Mouse (Mus musculus) CH12.LX (cell line): ENCODE measurements around the gene Sergef. TPM values are rescaled to one million over a fixed set of nuclear protein-coding genes. Genes with fewer than 3 reads are reported as not detected.

Experiments
- DNase-seq: peaks from one replicate; pipeline ENCODE4 v3.0.0-alpha.2; 2013; ENCODE audit errors: extremely low read depth
- H3K27ac ChIP-seq: 2 replicates; pipeline ENCODE4 v1.5.1; 2012; ENCODE audit warnings: low read depth, mild to moderate bottlenecking, control low read depth, moderate library complexity; ENCODE audit not compliant: insufficient read depth
- H3K27me3 ChIP-seq: replicated peaks from 2 replicates; pipeline ENCODE3; 2012; ENCODE audit warnings: inconsistent platforms
- H3K36me3 ChIP-seq, 2 experiments: replicated peaks in 1 of 2; 2 replicates each; pipeline versions ENCODE3 to v1.6.1; 2012; ENCODE audit warnings: inconsistent platforms in 1 of 2, low read length in 1 of 2, mild to moderate bottlenecking in 1 of 2, mixed read lengths in 1 of 2, moderate library complexity in 1 of 2; ENCODE audit not compliant: control insufficient read depth in 1 of 2, insufficient read depth in 1 of 2
- H3K4me1 ChIP-seq, 2 experiments: 2 replicates each; pipeline ENCODE4 v1.6.1; 2012; ENCODE audit warnings: inconsistent platforms in 1 of 2, moderate library complexity in 1 of 2; ENCODE audit not compliant: insufficient read depth in 2 of 2, control insufficient read depth in 1 of 2
- H3K4me2 ChIP-seq: 2 replicates; pipeline ENCODE4 v1.6.1; 2012; ENCODE audit warnings: low read depth, mild to moderate bottlenecking, control low read depth; ENCODE audit not compliant: poor library complexity, insufficient read depth, severe bottlenecking
- H3K4me3 ChIP-seq, 3 experiments: fragments of 150-350 bp in 1 of 3; sonication (generic) in 1 of 3; replicated peaks in 1 of 3; 2 replicates each; pipeline versions ENCODE3 to v1.5.1; 2011 to 2012; ENCODE audit warnings: low read depth in 2 of 3, low read length in 2 of 3, mild to moderate bottlenecking in 2 of 3, moderate library complexity in 2 of 3, control low read depth in 1 of 3, improper control_type of control experiment in 1 of 3, inconsistent platforms in 1 of 3, mixed read lengths in 1 of 3; ENCODE audit not compliant: poor library complexity in 1 of 3
- H3K79me2 ChIP-seq: replicated peaks from 2 replicates; pipeline ENCODE4 v1.6.1; 2012; ENCODE audit warnings: mild to moderate bottlenecking, moderate library complexity; ENCODE audit not compliant: control insufficient read depth, poor library complexity, insufficient read depth, severe bottlenecking; ENCODE audit errors: extremely low read depth
- H3K9ac ChIP-seq: 2 replicates; pipeline ENCODE4 v1.6.1; 2012; ENCODE audit warnings: low read depth, mild to moderate bottlenecking, control low read depth, moderate library complexity; ENCODE audit not compliant: insufficient read depth
- H3K9me3 ChIP-seq: replicated peaks from 2 replicates; pipeline ENCODE3; 2012; ENCODE audit warnings: low read length, inconsistent platforms, mixed read lengths
- CHD1 ChIP-seq: IDR thresholded peaks from 2 replicates; pipeline ENCODE4 v1.6.1; 2012; ENCODE audit warnings: low read depth, low read length, improper control_type of control experiment, inconsistent platforms
- CHD2 ChIP-seq: IDR thresholded peaks from 2 replicates; pipeline ENCODE4 v1.6.1; 2011; ENCODE audit warnings: low read length, improper control_type of control experiment
- CTCF ChIP-seq, 2 experiments: IDR thresholded peaks in 1 of 2; conservative IDR thresholded peaks in 1 of 2; 2 replicates each; pipeline ENCODE4 v1.5.1; 2011 to 2012; ENCODE audit warnings: low read depth in 2 of 2, low read length in 2 of 2, improper control_type of control experiment in 1 of 2, inconsistent platforms in 1 of 2, mild to moderate bottlenecking in 1 of 2, moderate library complexity in 1 of 2
- ETS1 ChIP-seq: conservative IDR thresholded peaks from 2 replicates; pipeline ENCODE4 v1.6.1; 2012; ENCODE audit warnings: low read depth, mild to moderate bottlenecking, inconsistent platforms, low read length, improper control_type of control experiment, moderate library complexity
- GABPA ChIP-seq: IDR thresholded peaks from 2 replicates; pipeline ENCODE4 v1.6.1; 2012; ENCODE audit warnings: low read depth, low read length, improper control_type of control experiment, inconsistent platforms; ENCODE audit not compliant: insufficient replicate concordance
- HCFC1 ChIP-seq: IDR thresholded peaks from 2 replicates; pipeline ENCODE4 v1.6.1; 2012; ENCODE audit warnings: low read depth, mild to moderate bottlenecking, inconsistent platforms, low read length, improper control_type of control experiment
- JUN ChIP-seq: IDR thresholded peaks from 2 replicates; pipeline ENCODE4 v1.6.1; 2011; ENCODE audit warnings: low read depth, mild to moderate bottlenecking, low read length, improper control_type of control experiment, moderate library complexity; ENCODE audit not compliant: insufficient read depth
- JUND ChIP-seq: conservative IDR thresholded peaks from 2 replicates; pipeline ENCODE4 v1.6.1; 2011; ENCODE audit warnings: low read depth, low read length, improper control_type of control experiment
- KAT2A ChIP-seq: IDR thresholded peaks from 2 replicates; pipeline ENCODE4 v1.6.1; 2012; ENCODE audit warnings: low read length, improper control_type of control experiment, inconsistent platforms; ENCODE audit not compliant: insufficient replicate concordance
- MAFK ChIP-seq: IDR thresholded peaks from 2 replicates; pipeline ENCODE4 v1.6.1; 2011; ENCODE audit warnings: low read length, improper control_type of control experiment; ENCODE audit not compliant: insufficient replicate concordance
- MAX ChIP-seq: IDR thresholded peaks from 2 replicates; pipeline ENCODE4 v1.6.1; 2011; ENCODE audit warnings: low read length, improper control_type of control experiment
- MXI1 ChIP-seq: IDR thresholded peaks from 2 replicates; pipeline ENCODE4 v1.6.1; 2011; ENCODE audit warnings: mild to moderate bottlenecking, low read depth, low read length, improper control_type of control experiment
- NELFE ChIP-seq: IDR thresholded peaks from 2 replicates; pipeline ENCODE4 v1.6.1; 2011; ENCODE audit warnings: low read depth, low read length, improper control_type of control experiment
- PAX5 ChIP-seq: IDR thresholded peaks from 2 replicates; pipeline ENCODE4 v1.6.1; 2012; ENCODE audit warnings: low read length, inconsistent platforms, mixed read lengths
- POLR2A ChIP-seq: IDR thresholded peaks from 2 replicates; pipeline ENCODE4 v1.6.1; 2011; ENCODE audit warnings: low read depth, mild to moderate bottlenecking, improper control_type of control experiment, low read length
- POLR2AphosphoS2 ChIP-seq: IDR thresholded peaks from 2 replicates; pipeline ENCODE4 v1.6.1; 2011; ENCODE audit warnings: low read depth, low read length, improper control_type of control experiment
- RAD21 ChIP-seq: IDR thresholded peaks from 2 replicates; pipeline ENCODE4 v1.6.1; 2011; ENCODE audit warnings: low read depth, mild to moderate bottlenecking, low read length, improper control_type of control experiment, moderate library complexity
- RCOR1 ChIP-seq: conservative IDR thresholded peaks from 2 replicates; pipeline ENCODE4 v1.6.1; 2012; ENCODE audit warnings: low read depth, mild to moderate bottlenecking, inconsistent platforms, low read length, improper control_type of control experiment
- SIN3A ChIP-seq: IDR thresholded peaks from 2 replicates; pipeline ENCODE4 v1.6.1; 2012; ENCODE audit warnings: low read length, improper control_type of control experiment, inconsistent platforms
- TBP ChIP-seq: conservative IDR thresholded peaks from 2 replicates; pipeline ENCODE4 v1.6.1; 2011; ENCODE audit warnings: low read depth, low read length, improper control_type of control experiment
- TCF12 ChIP-seq: IDR thresholded peaks from 2 replicates; pipeline ENCODE4 v1.6.1; 2014; ENCODE audit warnings: low read depth, mild to moderate bottlenecking, inconsistent platforms, low read length, improper control_type of control experiment
- UBTF ChIP-seq: IDR thresholded peaks from 2 replicates; pipeline ENCODE4 v1.6.1; 2012; ENCODE audit warnings: low read depth, mild to moderate bottlenecking, inconsistent platforms, low read length, improper control_type of control experiment, moderate library complexity
- USF1 ChIP-seq: IDR thresholded peaks from 2 replicates; pipeline ENCODE4 v1.6.1; 2014; ENCODE audit warnings: low read depth, mild to moderate bottlenecking, inconsistent platforms, low read length, improper control_type of control experiment
- USF2 ChIP-seq: conservative IDR thresholded peaks from 2 replicates; pipeline ENCODE4 v1.6.1; 2011; ENCODE audit warnings: low read depth, low read length, improper control_type of control experiment
- ZKSCAN1 ChIP-seq: IDR thresholded peaks from 2 replicates; pipeline ENCODE4 v1.6.1; 2012; ENCODE audit warnings: low read depth, inconsistent platforms, low read length, improper control_type of control experiment, borderline replicate concordance
- ZMIZ1 ChIP-seq: IDR thresholded peaks from 2 replicates; pipeline ENCODE4 v1.6.1; 2012; ENCODE audit warnings: low read depth, mild to moderate bottlenecking, inconsistent platforms, low read length, improper control_type of control experiment
- ZNF384 ChIP-seq: IDR thresholded peaks from 2 replicates; pipeline ENCODE4 v1.6.1; 2012; ENCODE audit warnings: low read depth, low read length, improper control_type of control experiment, inconsistent platforms
- dilution Hi-C: fragments of 300-500 bp; cut with MboI; formaldehyde crosslinking; loops from 2 replicates; pipeline ENCODE4 v1.14.3; 2020; ENCODE audit warnings: low sequenced_read_pairs; ENCODE audit not compliant: extremely low pct_unique_long_range_greater_than_20kb, extremely low pct_ligation_motif_present
- in situ Hi-C: fragments of 300-500 bp; cut with MboI; formaldehyde crosslinking; loops from 3 replicates; pipeline ENCODE4 v1.14.3; 2019; ENCODE audit warnings: low sequenced_read_pairs, low pct_ligation_motif_present, low pct_unique_long_range_greater_than_20kb, mixed read lengths
- polyA plus RNA-seq: library from polyadenylated mRNA; unstranded; fragments of >175 nt; gene quantifications from 2 replicates; pipeline ENCODE4 v1.2.1, GENCODE M21; 2012; ENCODE audit warnings: low read depth; ENCODE audit not compliant: insufficient read length
- total RNA-seq, 2 experiments: library from RNA; depleted of rRNA; stranded (reverse); fragments of 300-350 nt in 1 of 2; fragments of >200 nt in 1 of 2; gene quantifications; 2 replicates each; pipeline ENCODE4 v1.2.3; 2012 to 2014

Sergef gene
- total and polyA plus RNA-seq, 3 experiments, result 13.0 to 18.0 (median 14.1) TPM

DNA sequence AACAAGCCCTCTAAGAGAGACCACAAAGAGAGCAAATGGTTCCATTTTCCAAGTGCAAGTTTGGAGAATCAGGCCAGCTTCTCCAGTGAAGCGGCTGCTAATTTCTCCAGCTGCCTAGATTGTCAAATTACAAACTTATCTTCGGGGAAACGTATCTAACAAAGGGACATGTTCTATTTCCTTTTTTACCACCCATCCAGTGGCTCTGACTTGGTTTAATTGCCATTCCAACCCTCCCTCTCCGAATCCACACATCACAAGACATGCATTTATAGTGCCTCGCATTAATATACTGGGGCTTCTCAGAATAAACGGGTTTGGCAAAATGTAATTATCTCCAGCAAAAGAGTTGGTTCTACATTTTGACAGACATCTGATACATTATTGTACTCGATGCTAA, 88.4 kb downstream of the Sergef start:
- Histone ChIP-seq H3K4me2 (no peak overlapping the region), H3K9me3 (no peaks in the 10 kb centered on the region), H3K9ac (no peak overlapping the region), H3K27me3 (no peaks in the 10 kb centered on the region), H3K4me3 (no peak overlapping the region), H3K4me1 (peaks cover 10 to 62% of the 10 kb centered on the region in 2 experiments; a peak in 3 of 4 replicates), H3K36me3 (peaks cover 0 to 46% of the 10 kb centered on the region in 2 experiments), H3K79me2 (no peaks in the 10 kb centered on the region), H3K27ac (no peak overlapping the region)
- dilution Hi-C loops (no loop called here), in situ Hi-C loops (no loop called here)
- DNase-seq, result no peak
- TF ChIP-seq NELFE, result no peak
- no peak for TF ChIP-seq ZNF384
- no peak for TF ChIP-seq SIN3A
- no peak for TF ChIP-seq POLR2AphosphoS2
- TF ChIP-seq KAT2A, result no peak
- TF ChIP-seq ZMIZ1, result no peak
- TF ChIP-seq USF2, result no peak
- TF ChIP-seq MAX, result no peak
- no peak for TF ChIP-seq CTCF (conservative IDR thresholded peaks at IDR 0.05 in 1 of 2, IDR thresholded peaks at IDR 0.05 in 1 of 2; ENCODE audit: low read depth in 2 of 2, low read length in 2 of 2)
- no peak for TF ChIP-seq HCFC1
- no peak for TF ChIP-seq MXI1
- TF ChIP-seq TCF12, result no peak
- no peak for TF ChIP-seq CHD1
- TF ChIP-seq USF1, result no peak
- TF ChIP-seq RCOR1, result no peak
- TF ChIP-seq ZKSCAN1, result no peak
- TF ChIP-seq ETS1, result no peak
- TF ChIP-seq CHD2, result no peak
- no peak for TF ChIP-seq MAFK

DNA sequence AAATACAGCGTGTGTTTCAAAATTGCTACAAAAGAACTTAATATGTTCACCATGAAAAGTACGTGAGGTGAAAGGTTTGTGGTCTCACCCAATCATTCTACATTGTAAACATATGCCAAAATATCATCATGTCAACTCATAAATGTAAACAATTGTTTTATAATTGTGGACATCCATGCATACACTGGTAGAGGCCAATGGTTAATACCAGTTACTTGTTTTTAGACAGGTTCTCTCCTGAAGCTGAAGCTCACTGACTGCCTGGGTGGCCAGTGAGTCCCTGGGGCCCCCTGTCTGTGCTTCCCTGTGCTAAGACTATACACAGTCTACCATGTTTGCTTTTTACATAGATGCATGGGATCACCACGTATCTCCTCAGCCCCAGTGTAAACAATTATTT, 91.5 kb downstream of the Sergef start:
- Histone ChIP-seq H3K27ac (no peak overlapping the region), H3K9me3 (no peaks in the 10 kb centered on the region), H3K4me1 (peaks cover 16 to 59% of the 10 kb centered on the region in 2 experiments; a peak in 3 of 4 replicates), H3K4me3 (no peak overlapping the region), H3K4me2 (no peak overlapping the region)
- DNase-seq, result no peak
- in situ Hi-C loops, result loop anchor here (10.0 kb wide), 1 partner anchor 143 kb away; no protein-coding TSS in a partner anchor
- TF ChIP-seq GABPA (no peak), SIN3A (no peak), MAFK (no peak), MAX (no peak), UBTF (no peak), PAX5 (no peak), USF2 (no peak), MXI1 (no peak), JUND (no peak), KAT2A (no peak), ZMIZ1 (no peak), CHD2 (no peak), CHD1 (no peak), TBP (no peak), POLR2A (no peak), RAD21 (no peak), JUN (no peak)
- TF ChIP-seq, all 38 proteins: peak for 0
- peaks cover 0 to 50% of the 10 kb centered on the region in 2 experiments for H3K36me3 ChIP-seq
- no peak overlapping the region for H3K9ac ChIP-seq
- H3K79me2 ChIP-seq, result no peaks in the 10 kb centered on the region
- dilution Hi-C loops, result no loop called here
- H3K27me3 ChIP-seq, result no peaks in the 10 kb centered on the region
